Mouse (Mus musculus) kidney, embryonic 15.5 days (tissue): ENCODE data around the gene Trim38. TPM values are rescaled to one million over a fixed set of nuclear protein-coding genes. Genes with fewer than 3 reads are reported as not detected.
"Not testable (repeated sequence)": the region's sequence is repeated elsewhere in the genome, so short reads cannot be mapped to it uniquely, and the experiment has no call there.

Experiments
- ATAC-seq: fragments of 200-750 bp; cut with Nextera tagmentation; replicated peaks from 2 replicates; pipeline ENCODE4 v1.8.0; 2017; ENCODE audit warnings: moderate TSS enrichment; ENCODE audit not compliant: low FRiP score
- H3K27ac ChIP-seq: fragments of 300-500 bp; sonication (generic); 2 replicates; pipeline ENCODE4 v1.5.1; 2015; ENCODE audit warnings: mild to moderate bottlenecking, inconsistent platforms
- H3K27me3 ChIP-seq: fragments of 300-500 bp; sonication (generic); 2 replicates; pipeline ENCODE4 v1.6.1; 2015; ENCODE audit warnings: inconsistent platforms
- H3K36me3 ChIP-seq: fragments of 300-500 bp; sonication (generic); 2 replicates; pipeline ENCODE4 v1.6.1; 2015; ENCODE audit warnings: inconsistent platforms
- H3K4me1 ChIP-seq: fragments of 300-500 bp; sonication (generic); 2 replicates; pipeline ENCODE4 v1.6.1; 2015; ENCODE audit warnings: inconsistent platforms
- H3K4me2 ChIP-seq: fragments of 300-500 bp; sonication (generic); 2 replicates; pipeline ENCODE4 v1.6.1; 2015; ENCODE audit warnings: moderate library complexity, mild to moderate bottlenecking, inconsistent platforms
- H3K4me3 ChIP-seq: fragments of 300-500 bp; sonication (generic); replicated peaks from 2 replicates; pipeline ENCODE4 v1.5.1; 2015; ENCODE audit warnings: mild to moderate bottlenecking, inconsistent platforms
- H3K9ac ChIP-seq: fragments of 300-500 bp; sonication (generic); 2 replicates; pipeline ENCODE4 v1.6.1; 2015; ENCODE audit warnings: mild to moderate bottlenecking, inconsistent platforms
- H3K9me3 ChIP-seq: fragments of 300-500 bp; sonication (generic); replicated peaks from 2 replicates; pipeline ENCODE4 v1.6.1; 2016; ENCODE audit warnings: inconsistent platforms
- WGBS: fragments of 180-500 bp; shearing (Covaris S2); methylation state at CpG from one replicate; pipeline ENCODE4 v1.1.7; 2015; ENCODE audit warnings: mixed read lengths; 5-methylcytosine and 5-hydroxymethylcytosine counted together
- polyA plus RNA-seq: library from polyadenylated mRNA; unstranded; fragments of >200 nt; fragmentation: Nextera tagmentation; extraction: Ambion mirVana; gene quantifications from 2 replicates; pipeline ENCODE4 v1.2.1, GENCODE M21; 2015

Trim38 gene
- polyA plus RNA-seq, 1 experiment from 2014 or later = not detected

DNA sequence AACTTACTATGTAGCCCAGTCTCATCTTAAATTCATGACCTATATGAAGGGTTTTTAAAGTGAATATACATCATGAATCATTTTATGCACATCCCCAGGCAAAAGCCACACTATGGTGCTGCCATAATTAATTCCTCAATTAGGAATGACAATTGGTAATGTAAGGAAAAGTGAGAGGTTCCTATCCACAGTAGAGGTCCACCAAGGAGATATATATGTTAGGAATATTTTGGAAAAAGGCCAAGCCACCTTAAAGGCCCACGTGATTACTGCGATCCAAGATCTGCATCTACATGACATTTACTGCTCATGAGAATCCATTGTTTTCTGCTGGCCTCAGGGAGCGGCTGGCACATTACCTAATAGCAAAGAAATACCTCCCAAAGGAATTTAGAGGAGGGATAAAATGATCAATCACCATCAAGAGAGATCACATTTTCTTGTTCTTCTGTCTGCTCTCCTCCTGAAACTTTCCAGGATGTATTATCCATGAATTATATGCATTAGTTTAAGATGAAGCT is 10.4 kb upstream of the Trim38 start:
- Histone ChIP-seq H3K27me3 (no peaks in the 10 kb centered on the region), H3K36me3 (no peaks in the 10 kb centered on the region), H3K9me3 (no peaks in the 10 kb centered on the region), H3K4me3 (no peak overlapping the region), H3K4me2 (no peak overlapping the region), H3K27ac (no peak overlapping the region), H3K4me1 (peaks cover 25% of the 10 kb centered on the region), H3K9ac (no peak overlapping the region)
- 65% methylated on average over 3 of the region's 3 CpGs for WGBS
- ATAC-seq = no peak

DNA sequence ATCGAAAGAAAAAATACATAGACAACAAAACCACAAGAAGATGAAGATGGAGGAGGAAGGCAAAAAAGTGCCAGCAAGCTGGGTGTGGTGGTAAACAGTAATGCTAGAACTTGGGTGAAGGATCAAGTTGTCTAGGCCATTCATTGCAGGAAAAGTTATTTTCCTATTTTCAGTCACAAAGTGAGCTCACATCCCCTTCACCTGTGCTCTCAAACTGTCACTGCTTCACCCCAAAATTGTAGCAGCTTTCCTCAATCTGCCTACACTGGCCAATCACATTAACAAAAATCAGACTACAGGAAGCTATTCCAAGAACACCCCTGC is 9.8 kb upstream of the Trim38 start:
- WGBS = 72% methylated on average over 1 of the region's 1 CpGs
- peak overlapping the region; percentile 85 for H3K4me2 ChIP-seq
- H3K9ac ChIP-seq = peak overlapping the region; percentile 54
- no peaks in the 10 kb centered on the region for H3K36me3 ChIP-seq
- H3K27ac ChIP-seq = peak overlapping the region; percentile 98
- no peaks in the 10 kb centered on the region for H3K27me3 ChIP-seq
- peaks cover 31% of the 10 kb centered on the region for H3K4me1 ChIP-seq
- H3K4me3 ChIP-seq = peak overlapping the region; percentile 61
- no peak for ATAC-seq
- H3K9me3 ChIP-seq = no peaks in the 10 kb centered on the region

DNA sequence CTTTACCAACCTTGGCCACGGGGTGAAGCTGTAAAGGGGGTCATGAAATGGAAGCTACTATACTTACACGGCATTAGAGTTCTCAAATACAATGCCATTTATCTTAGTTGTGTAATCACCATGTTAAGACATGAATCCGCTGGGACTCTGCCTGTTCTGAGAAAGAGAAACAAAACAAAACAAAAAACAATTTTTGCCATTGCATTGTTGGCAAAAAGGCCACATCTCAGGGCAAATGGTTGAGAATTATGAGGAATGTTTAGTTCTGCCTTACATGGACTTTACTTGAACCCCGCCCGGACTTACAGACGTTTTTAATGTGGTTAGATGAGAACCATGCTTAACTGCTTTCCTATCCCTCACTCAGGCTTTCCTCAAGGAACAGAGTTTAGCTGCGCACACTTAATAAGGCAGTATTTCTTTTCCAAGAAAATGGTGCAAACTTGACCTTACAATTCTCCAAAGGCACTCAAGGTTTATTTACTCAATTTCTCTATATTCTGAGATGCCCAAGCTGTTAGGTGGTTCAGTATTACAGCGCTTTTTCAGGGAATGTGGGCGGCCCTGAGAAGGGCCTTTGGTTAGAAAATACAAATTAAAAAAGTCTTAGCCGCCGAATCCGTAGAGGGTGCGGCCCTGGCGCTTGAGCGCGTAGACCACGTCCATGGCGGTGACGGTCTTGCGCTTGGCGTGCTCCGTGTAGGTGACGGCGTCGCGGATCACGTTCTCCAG is 9.3 kb upstream of the Trim38 start:
- H3K9me3 ChIP-seq = no peaks in the 10 kb centered on the region
- ATAC-seq = no peak
- WGBS = 1% methylated on average over 25 of the region's 27 CpGs

DNA sequence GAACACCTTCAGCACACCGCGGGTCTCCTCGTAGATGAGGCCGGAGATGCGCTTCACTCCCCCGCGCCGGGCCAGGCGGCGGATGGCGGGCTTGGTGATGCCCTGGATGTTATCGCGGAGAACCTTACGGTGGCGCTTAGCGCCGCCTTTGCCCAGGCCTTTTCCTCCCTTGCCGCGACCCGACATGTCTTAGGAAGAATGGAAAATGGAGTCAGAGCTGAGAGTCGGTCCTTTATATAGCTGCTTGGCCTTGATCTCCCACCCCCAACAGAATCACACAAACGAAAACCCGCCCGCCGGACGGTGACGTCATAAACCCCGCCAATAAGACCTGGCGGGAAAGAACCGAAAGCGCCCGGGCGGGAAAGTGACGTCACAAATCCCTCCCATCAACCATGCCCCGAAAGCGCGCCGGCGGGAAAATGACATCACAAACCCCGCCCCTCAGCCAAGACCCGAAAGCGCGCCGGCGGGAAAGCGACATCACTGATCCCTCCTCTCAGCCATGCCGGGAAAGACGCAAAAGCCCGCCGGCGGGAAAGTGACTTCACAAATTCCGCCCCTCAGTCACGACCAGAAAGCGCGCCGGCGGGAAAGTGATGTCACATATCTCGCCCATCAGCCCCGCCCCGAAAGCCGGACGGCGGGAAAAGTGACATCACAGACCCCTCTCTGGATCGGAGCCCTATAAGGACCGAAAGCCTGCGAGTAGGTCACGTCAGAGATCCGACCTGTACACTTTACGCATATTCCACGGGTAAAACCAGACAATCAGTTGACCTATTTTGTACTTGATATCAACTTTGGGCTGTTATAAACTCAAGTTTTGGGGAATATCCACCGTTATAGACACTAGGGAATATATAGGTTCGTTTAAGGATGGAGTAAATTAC is 8.5 kb upstream of the Trim38 start, which contains the start of gene Hist1h4a:
Gene Hist1h4a, minus strand, starts transcription at position 259 of the 893 bp plus-strand sequence.
- under 1% methylated on average over 67 of the region's 72 CpGs for WGBS
- H3K9ac ChIP-seq = peak within 1 kb of the TSS; percentile 61
- H3K36me3 ChIP-seq = no peaks in the 10 kb centered on the region
- H3K4me2 ChIP-seq = peak within 1 kb of the TSS; percentile 85
- H3K4me1 ChIP-seq = peaks cover 32% of the 10 kb centered on the region
- peak; percentile 76 for ATAC-seq
- H3K27ac ChIP-seq = peak within 1 kb of the TSS; percentile 98
- H3K4me3 ChIP-seq = peak within 1 kb of the TSS; percentile 61
- H3K27me3 ChIP-seq = no peaks in the 10 kb centered on the region
- no peaks in the 10 kb centered on the region for H3K9me3 ChIP-seq

More for the DNA sequence above, 9.3 kb upstream of the Trim38 start:
- Histone ChIP-seq H3K36me3 (no peaks in the 10 kb centered on the region), H3K27me3 (no peaks in the 10 kb centered on the region), H3K9ac (peak overlapping the region; percentile 54), H3K27ac (peak overlapping the region; percentile 98), H3K4me1 (peaks cover 32% of the 10 kb centered on the region), H3K4me2 (peak overlapping the region; percentile 85), H3K4me3 (peak overlapping the region; percentile 61)

DNA sequence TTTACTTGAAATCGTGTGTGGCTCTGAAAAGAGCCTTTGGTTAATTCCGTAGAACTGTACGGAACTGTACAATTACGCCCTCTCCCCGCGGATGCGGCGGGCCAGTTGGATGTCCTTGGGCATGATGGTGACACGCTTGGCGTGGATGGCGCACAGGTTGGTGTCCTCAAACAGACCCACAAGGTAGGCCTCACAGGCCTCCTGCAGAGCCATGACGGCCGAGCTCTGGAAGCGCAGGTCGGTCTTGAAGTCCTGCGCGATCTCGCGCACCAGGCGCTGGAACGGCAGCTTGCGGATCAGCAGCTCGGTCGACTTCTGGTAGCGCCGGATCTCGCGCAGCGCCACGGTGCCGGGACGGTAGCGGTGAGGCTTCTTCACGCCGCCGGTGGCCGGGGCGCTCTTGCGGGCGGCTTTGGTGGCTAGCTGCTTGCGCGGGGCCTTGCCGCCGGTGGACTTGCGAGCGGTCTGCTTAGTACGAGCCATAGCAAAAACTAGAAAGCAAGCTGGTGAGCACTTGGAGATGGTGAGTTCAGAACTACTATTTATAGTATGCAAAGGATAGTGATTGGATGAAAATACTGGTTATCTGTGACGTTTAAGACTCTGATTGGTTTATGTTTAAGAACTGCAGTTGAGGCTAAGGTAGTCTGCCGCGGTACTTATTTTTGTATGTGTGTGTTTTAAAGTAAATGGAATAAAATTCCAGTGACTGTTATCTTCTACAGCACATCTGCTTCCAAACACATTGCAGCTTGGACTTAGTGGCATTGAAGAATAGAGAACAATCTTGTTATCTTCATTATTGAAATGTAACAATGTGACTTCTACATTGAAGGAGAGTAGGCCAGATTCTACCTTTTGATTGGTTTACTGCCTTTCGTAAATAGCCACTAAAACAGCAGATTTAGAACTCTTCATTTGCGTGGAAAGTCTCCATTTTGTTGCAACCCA is 7.6 kb upstream of the Trim38 start, which contains the start of gene Hist1h3a:
Gene Hist1h3a, minus strand, starts transcription at position 516 of the 951 bp plus-strand sequence.
- H3K9me3 ChIP-seq, H3K36me3 ChIP-seq, H3K27me3 ChIP-seq: not testable (repeated sequence)
- peaks cover 32% of the 10 kb centered on the region for H3K4me1 ChIP-seq
- peak; percentile 67 for ATAC-seq
- H3K4me3 ChIP-seq = peak within 1 kb of the TSS; percentile 61
- peak within 1 kb of the TSS; percentile 61 for H3K9ac ChIP-seq
- peak within 1 kb of the TSS; percentile 98 for H3K27ac ChIP-seq
- H3K4me2 ChIP-seq = peak within 1 kb of the TSS; percentile 85
- under 1% methylated on average over 31 of the region's 52 CpGs for WGBS

DNA sequence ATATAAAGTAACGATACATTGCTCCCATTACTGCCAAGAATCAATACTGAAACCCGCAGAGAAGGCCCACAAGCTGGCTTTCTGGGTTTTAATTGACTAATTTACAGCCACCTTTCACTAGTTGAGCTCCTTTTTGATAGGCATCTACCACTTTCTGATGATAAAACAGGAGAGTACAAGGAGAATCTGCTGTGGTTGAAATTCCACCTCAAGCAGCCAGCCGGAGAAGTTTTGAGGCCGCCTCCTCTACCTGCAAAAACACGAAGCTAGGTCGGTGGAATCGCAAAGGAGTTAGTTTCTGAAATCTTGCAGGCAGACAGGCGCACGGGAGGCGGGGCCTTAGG is 6.5 kb upstream of the Trim38 start:
- ATAC-seq = no peak
- under 1% methylated on average over 10 of the region's 10 CpGs for WGBS

DNA sequence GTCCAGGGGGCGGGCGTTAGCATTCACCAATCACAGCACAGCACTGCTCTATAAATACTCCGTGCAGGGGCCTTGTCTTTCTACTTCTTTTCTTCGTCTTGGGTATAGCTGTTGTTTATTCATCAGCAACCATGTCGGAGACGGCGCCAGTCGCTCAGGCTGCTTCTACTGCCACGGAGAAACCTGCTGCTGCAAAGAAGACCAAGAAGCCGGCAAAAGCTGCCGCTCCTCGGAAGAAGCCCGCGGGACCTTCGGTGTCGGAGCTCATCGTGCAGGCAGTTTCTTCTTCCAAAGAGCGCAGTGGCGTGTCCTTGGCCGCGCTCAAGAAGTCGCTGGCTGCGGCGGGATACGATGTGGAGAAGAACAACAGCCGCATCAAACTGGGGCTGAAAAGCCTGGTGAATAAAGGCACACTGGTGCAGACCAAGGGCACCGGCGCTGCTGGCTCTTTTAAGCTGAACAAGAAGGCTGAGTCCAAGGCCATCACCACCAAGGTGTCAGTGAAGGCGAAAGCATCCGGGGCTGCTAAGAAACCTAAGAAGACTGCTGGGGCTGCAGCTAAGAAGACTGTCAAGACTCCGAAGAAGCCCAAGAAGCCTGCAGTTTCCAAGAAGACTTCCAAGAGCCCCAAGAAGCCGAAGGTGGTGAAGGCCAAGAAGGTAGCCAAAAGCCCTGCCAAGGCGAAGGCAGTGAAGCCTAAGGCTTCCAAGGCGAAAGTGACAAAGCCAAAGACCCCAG is 6.0 kb upstream of the Trim38 start, which contains the start of gene Hist1h1a:
Gene Hist1h1a, plus strand, starts transcription at position 81 of the 738 bp plus-strand sequence.
- peaks cover 27% of the 10 kb centered on the region for H3K4me1 ChIP-seq
- peak within 1 kb of the TSS; percentile 61 for H3K4me3 ChIP-seq
- 4% methylated on average over 34 of the region's 34 CpGs for WGBS
- H3K36me3 ChIP-seq = no peaks in the 10 kb centered on the region
- H3K27ac ChIP-seq = peak within 1 kb of the TSS; percentile 98
- H3K4me2 ChIP-seq = peak within 1 kb of the TSS; percentile 85
- no peaks in the 10 kb centered on the region for H3K27me3 ChIP-seq
- ATAC-seq = peak; percentile 74
- H3K9me3 ChIP-seq = no peaks in the 10 kb centered on the region
- peak within 1 kb of the TSS; percentile 76 for H3K9ac ChIP-seq

More for the DNA sequence above, 6.5 kb upstream of the Trim38 start:
- no peaks in the 10 kb centered on the region for H3K9me3 ChIP-seq
- H3K27ac ChIP-seq = peak overlapping the region; percentile 98
- no peaks in the 10 kb centered on the region for H3K36me3 ChIP-seq
- peak overlapping the region; percentile 48; the same call in 1 of the 2 replicates for H3K9ac ChIP-seq
- peak overlapping the region; percentile 61 for H3K4me3 ChIP-seq
- H3K27me3 ChIP-seq = no peaks in the 10 kb centered on the region
- H3K4me2 ChIP-seq = peak overlapping the region; percentile 85
- H3K4me1 ChIP-seq = peaks cover 27% of the 10 kb centered on the region

DNA sequence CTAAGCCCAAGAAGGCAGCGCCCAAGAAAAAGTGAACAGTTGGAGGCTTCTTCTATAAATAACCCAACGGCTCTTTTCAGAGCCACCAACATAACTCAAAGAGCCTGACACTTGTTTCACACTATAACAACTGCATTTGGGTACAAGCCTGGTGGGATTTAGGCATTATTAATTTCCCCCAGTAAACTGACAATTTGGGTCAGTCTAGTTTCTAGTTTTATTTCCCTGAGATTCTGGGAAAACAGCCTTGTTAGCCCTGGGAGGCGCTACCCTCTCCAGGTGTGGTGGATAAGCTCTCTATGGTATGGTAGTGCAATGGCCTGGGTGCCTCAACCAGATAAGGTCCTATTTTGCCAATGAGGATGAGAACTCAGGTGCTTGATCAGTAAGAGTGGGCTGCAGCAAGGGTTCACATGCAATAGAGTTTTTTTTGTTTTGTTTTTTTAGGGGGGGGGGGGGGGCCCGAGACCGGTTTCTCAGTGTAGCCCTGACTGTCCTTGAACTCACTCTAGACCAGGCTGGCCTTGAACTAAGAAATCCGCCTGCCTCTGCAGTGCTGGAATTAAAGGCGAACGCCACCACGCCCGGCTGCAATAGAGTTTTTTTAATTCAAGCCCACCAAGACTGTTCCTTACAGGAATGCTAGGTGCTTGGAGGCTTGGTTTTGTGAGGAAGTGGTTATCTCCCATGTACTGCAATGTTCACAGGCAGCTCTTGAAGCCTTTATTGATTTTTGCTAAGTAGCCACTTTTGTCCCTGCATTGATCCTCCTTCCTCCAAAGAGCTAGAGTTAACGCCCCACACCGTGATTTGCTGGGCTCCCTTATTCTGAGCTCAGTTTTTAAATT is 5.2 kb upstream of the Trim38 start:
- Histone ChIP-seq H3K4me1 (peaks cover 27% of the 10 kb centered on the region), H3K4me2 (peak overlapping the region; percentile 85), H3K36me3 (no peaks in the 10 kb centered on the region), H3K9me3 (no peaks in the 10 kb centered on the region), H3K27me3 (no peaks in the 10 kb centered on the region), H3K9ac (peak overlapping the region; percentile 76), H3K27ac (peak overlapping the region; percentile 98), H3K4me3 (peak overlapping the region; percentile 61)
- no peak for ATAC-seq
- 38% methylated on average over 12 of the region's 12 CpGs for WGBS

DNA sequence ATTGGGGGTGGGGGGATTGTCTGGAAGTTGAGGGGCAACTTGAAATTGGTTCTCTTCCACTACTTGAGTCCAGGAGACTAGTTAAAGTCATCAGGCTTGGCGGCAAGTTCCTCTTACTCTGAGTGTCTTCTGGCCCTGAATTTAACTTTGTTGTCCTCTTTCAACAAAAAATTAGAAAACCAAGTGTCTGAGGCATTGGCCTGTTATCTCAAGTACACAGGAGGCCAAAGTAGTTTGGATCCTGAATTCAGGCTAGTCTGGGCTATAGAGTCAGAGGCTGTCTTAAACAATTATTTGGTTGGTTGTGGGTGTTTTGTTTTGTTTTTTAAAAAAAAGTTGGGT is 4.6 kb upstream of the Trim38 start:
- Histone ChIP-seq H3K36me3 (no peaks in the 10 kb centered on the region), H3K4me1 (peaks cover 23% of the 10 kb centered on the region), H3K4me2 (no peak overlapping the region), H3K27ac (peak overlapping the region; percentile 30; the same call in 1 of the 2 replicates), H3K4me3 (no peak overlapping the region), H3K27me3 (no peaks in the 10 kb centered on the region), H3K9me3 (no peaks in the 10 kb centered on the region), H3K9ac (no peak overlapping the region)
- no peak for ATAC-seq
- 63% methylated on average over 1 of the region's 1 CpGs for WGBS

DNA sequence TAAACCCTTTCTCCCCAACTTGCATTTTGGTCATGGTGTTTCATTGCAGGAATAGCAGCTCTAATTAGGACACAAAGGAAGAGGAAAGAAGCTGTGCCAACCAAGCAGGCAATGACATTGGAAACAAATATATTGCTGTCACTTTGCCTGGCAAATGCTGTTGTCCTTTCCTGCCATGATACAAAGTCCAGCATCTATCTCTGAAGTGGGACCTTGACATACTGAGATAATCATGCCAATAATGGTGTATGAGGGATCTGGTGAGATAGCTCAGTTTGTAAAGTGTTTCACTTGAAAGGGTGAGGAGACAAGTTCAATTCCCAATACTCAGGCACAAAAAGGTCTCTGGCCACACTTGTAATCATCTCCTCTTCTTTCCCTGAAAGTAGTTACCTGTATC is 2.9 kb upstream of the Trim38 start:
- Histone ChIP-seq H3K9me3 (no peaks in the 10 kb centered on the region), H3K27me3 (no peaks in the 10 kb centered on the region), H3K4me1 (peaks cover 18% of the 10 kb centered on the region), H3K27ac (no peak overlapping the region), H3K4me2 (no peak overlapping the region), H3K9ac (no peak overlapping the region), H3K36me3 (no peaks in the 10 kb centered on the region), H3K4me3 (no peak overlapping the region)
- no peak for ATAC-seq
